In genomic region chr5:24575948-24576347, GRCm38 (mm10) we compare ENCODE assay signal across 10 mouse cellular contexts. TPM values are rescaled to one million over a fixed set of nuclear protein-coding genes. Genes with fewer than 3 reads are reported as not detected.
DNase-seq lines count a peak whose midpoint lies in the region; ATAC-seq lines count a peak whose summit lies in the region.
"Had no signal": no experiment of that assay in that cellular context is flagged by ENCODE, and none has a peak within 500 bp of the region (broad histone marks: within the 10 kb centered on the region; RNA-seq: fewer than 3 reads in every experiment).

No protein-coding gene starts in this region.

- H3K4me2 ChIP-seq in forebrain, embryonic 14.5 days (ENCODE audit: low read length), result peak overlapping the region; percentile 86
- peak overlapping the region; percentile 89 for H3K4me2 ChIP-seq in liver, embryonic 12.5 days

- peaks cover 29% of the 10 kb centered on the region for H3K4me1 ChIP-seq in erythroblast, embryonic 14.5 days (ENCODE audit: control insufficient read depth)
- H3K4me1 ChIP-seq in forebrain, embryonic 14.5 days (ENCODE audit: control insufficient read depth, insufficient read depth, low read length), result peaks cover 11% of the 10 kb centered on the region
- peaks cover 22% of the 10 kb centered on the region for H3K4me1 ChIP-seq in liver, embryonic 12.5 days

- peak overlapping the region; percentile 72 for H3K4me3 ChIP-seq in erythroblast, embryonic 14.5 days (replicated peaks)
- peak overlapping the region; percentile 59; the same call in 1 of the 2 replicates for H3K4me3 ChIP-seq in forebrain, embryonic 14.5 days (ENCODE audit: low read depth, low read length)
- H3K4me3 ChIP-seq in liver, embryonic 12.5 days, result peak overlapping the region; percentile 75

- no peak for ATAC-seq in erythroblast, adult 5-6 weeks (replicated peaks; ENCODE audit: low FRiP score, poor library complexity, severe bottlenecking)
- no peak for ATAC-seq in forebrain, embryonic 14.5 days
- no peak for ATAC-seq in liver, embryonic 12.5 days
- ATAC-seq in megakaryocyte progenitor cell, adult 5-6 weeks (replicated peaks; ENCODE audit: poor library complexity), result no peak

- H3K36me3 ChIP-seq in erythroblast, embryonic 14.5 days (ENCODE audit: control insufficient read depth), result peaks cover 51% of the 10 kb centered on the region
- H3K36me3 ChIP-seq in forebrain, embryonic 14.5 days (ENCODE audit: control insufficient read depth, insufficient read depth, low read length), result peaks cover 43% of the 10 kb centered on the region
- peaks cover 49% of the 10 kb centered on the region for H3K36me3 ChIP-seq in liver, embryonic 12.5 days

- no peak overlapping the region for H3K27ac ChIP-seq in forebrain, embryonic 14.5 days (ENCODE audit: low read depth, low read length)
- no peak overlapping the region for H3K27ac ChIP-seq in liver, embryonic 12.5 days

- WGBS in forebrain, embryonic 14.5 days, result 92% methylated on average over 1 of the region's 1 CpGs
- WGBS in liver, embryonic 12.5 days (ENCODE audit: insufficient replicate concordance), result 79% methylated on average over 1 of the region's 1 CpGs

- H3K9ac ChIP-seq in forebrain, embryonic 14.5 days (ENCODE audit: low read length), result no peak overlapping the region
- H3K9ac ChIP-seq in liver, embryonic 12.5 days, result peak overlapping the region; percentile 77

- no peaks in the 10 kb centered on the region for H3K27me3 ChIP-seq in erythroblast, embryonic 14.5 days (ENCODE audit: control insufficient read depth)
- H3K27me3 ChIP-seq in forebrain, embryonic 14.5 days (replicated peaks; ENCODE audit: control insufficient read depth, insufficient read depth, low read length), result no peaks in the 10 kb centered on the region
- H3K27me3 ChIP-seq in liver, embryonic 12.5 days (replicated peaks), result no peaks in the 10 kb centered on the region

- no peaks in the 10 kb centered on the region for H3K9me3 ChIP-seq in erythroblast, embryonic 14.5 days (ENCODE audit: control insufficient read depth, low read length)
- no peaks in the 10 kb centered on the region for H3K9me3 ChIP-seq in forebrain, embryonic 14.5 days (replicated peaks; ENCODE audit: control insufficient read depth, low read length)
- H3K9me3 ChIP-seq in liver, embryonic 12.5 days (replicated peaks), result no peaks in the 10 kb centered on the region

- DNase-seq in A20 (ENCODE audit: low read depth, low spot score), result peak; percentile 11
- no peak for DNase-seq in forebrain, embryonic 14.5 days (ENCODE audit: low spot score)
- no peak for DNase-seq in layer of hippocampus, adult 18-20 months (ENCODE audit: low spot score in 2 of 2)
- no peak for DNase-seq in natural killer cell, adult 2 months (ENCODE audit: low spot score in 2 of 2)
- DNase-seq: gastrocnemius, postnatal 10 days had no signal

RNA-seq across cellular contexts. Expression of gene Abcf2, which starts 1.3 kb away (rescaled TPM):
- polyA plus RNA-seq in erythroblast, embryonic 14.5 days (2012), result 4.3 and 5.3 TPM in 2 replicates
- 7.1 and 9.8 TPM in 2 replicates for total RNA-seq in erythroblast, adult 5-6 weeks (2015; ENCODE audit: low replicate concordance)
- 17.4 and 22.3 TPM in 2 replicates for total RNA-seq in erythroblast, adult 5-6 weeks (2017; ENCODE audit: low replicate concordance)
- polyA plus RNA-seq in forebrain, embryonic 14.5 days (2014; fragmentation: Nextera tagmentation; extraction: Ambion mirVana), result 111 and 112 TPM in 2 replicates
- polyA plus RNA-seq in liver, embryonic 12.5 days (2016; fragmentation: Nextera tagmentation; extraction: Ambion mirVana), result 93.7 and 95.9 TPM in 2 replicates
- total RNA-seq in layer of hippocampus, adult 18-20 months (2021), result 10 to 100 TPM; 82.5 to 83.6 TPM
- 45.4 and 46.0 TPM in 2 replicates for total RNA-seq in megakaryocyte progenitor cell, adult 5-6 weeks (2015)
- 113 and 115 TPM in 2 replicates for total RNA-seq in megakaryocyte progenitor cell, adult 5-6 weeks (2017)

RNA-seq across cellular contexts. Expression of gene Chpf2, which starts 10.6 kb away (rescaled TPM):
- 0.75 and 0.89 TPM in 2 replicates for polyA plus RNA-seq in erythroblast, embryonic 14.5 days (2012)
- 0.96 and 1.3 TPM in 2 replicates for total RNA-seq in erythroblast, adult 5-6 weeks (2015; ENCODE audit: low replicate concordance)
- 1.6 and 3.6 TPM in 2 replicates for total RNA-seq in erythroblast, adult 5-6 weeks (2017; ENCODE audit: low replicate concordance)
- 10.6 and 13.8 TPM in 2 replicates for polyA plus RNA-seq in forebrain, embryonic 14.5 days (2014; fragmentation: Nextera tagmentation; extraction: Ambion mirVana)
- 16.6 and 17.6 TPM in 2 replicates for polyA plus RNA-seq in liver, embryonic 12.5 days (2016; fragmentation: Nextera tagmentation; extraction: Ambion mirVana)
- 10 to 100 TPM; 60.8 to 64.9 TPM for total RNA-seq in layer of hippocampus, adult 18-20 months (2021)
- total RNA-seq in megakaryocyte progenitor cell, adult 5-6 weeks (2015), result 4.7 and 5.9 TPM in 2 replicates
- total RNA-seq in megakaryocyte progenitor cell, adult 5-6 weeks (2017), result 12.4 and 35.1 TPM in 2 replicates

RNA-seq across cellular contexts. Expression of gene 4931409K22Rik, which starts 19.3 kb away (rescaled TPM):
- not detected in 2 replicates for polyA plus RNA-seq in erythroblast, embryonic 14.5 days (2012)
- not detected in 2 replicates for total RNA-seq in erythroblast, adult 5-6 weeks (2015; ENCODE audit: low replicate concordance)
- not detected in 2 replicates for total RNA-seq in erythroblast, adult 5-6 weeks (2017; ENCODE audit: low replicate concordance)
- 0.06 and 0.09 TPM in 2 replicates for polyA plus RNA-seq in forebrain, embryonic 14.5 days (2014; fragmentation: Nextera tagmentation; extraction: Ambion mirVana)
- polyA plus RNA-seq in liver, embryonic 12.5 days (2016; fragmentation: Nextera tagmentation; extraction: Ambion mirVana), result 0.05 TPM in 1 of 2 replicates, not detected in the other
- not detected for total RNA-seq in layer of hippocampus, adult 18-20 months (2021)
- not detected in 2 replicates for total RNA-seq in megakaryocyte progenitor cell, adult 5-6 weeks (2015)
- not detected in 2 replicates for total RNA-seq in megakaryocyte progenitor cell, adult 5-6 weeks (2017)
- total RNA-seq: gastrocnemius, postnatal 10 days had no signal
- polyA plus RNA-seq: spleen, adult 2 months had no signal

RNA-seq across cellular contexts. Expression of gene Asb10, which starts 35.2 kb away (rescaled TPM):
- not detected in 2 replicates for polyA plus RNA-seq in erythroblast, embryonic 14.5 days (2012)
- total RNA-seq in erythroblast, adult 5-6 weeks (2015; ENCODE audit: low replicate concordance), result not detected in 2 replicates
- total RNA-seq in erythroblast, adult 5-6 weeks (2017; ENCODE audit: low replicate concordance), result 0.14 TPM in 1 of 2 replicates, not detected in the other
- 0.09 and 0.17 TPM in 2 replicates for polyA plus RNA-seq in forebrain, embryonic 14.5 days (2014; fragmentation: Nextera tagmentation; extraction: Ambion mirVana)
- 0.11 TPM in 1 of 2 replicates, not detected in the other for polyA plus RNA-seq in liver, embryonic 12.5 days (2016; fragmentation: Nextera tagmentation; extraction: Ambion mirVana)
- total RNA-seq in layer of hippocampus, adult 18-20 months (2021), result under 1 TPM in 1 of 2 experiments, not detected in 1; 0.23 TPM
- total RNA-seq in megakaryocyte progenitor cell, adult 5-6 weeks (2015), result not detected in 2 replicates
- total RNA-seq in megakaryocyte progenitor cell, adult 5-6 weeks (2017), result not detected in 2 replicates

RNA-seq across cellular contexts. Expression of gene Smarcd3, which starts 48.3 kb away (rescaled TPM):
- not detected in 2 replicates for polyA plus RNA-seq in erythroblast, embryonic 14.5 days (2012)
- not detected in 2 replicates for total RNA-seq in erythroblast, adult 5-6 weeks (2015; ENCODE audit: low replicate concordance)
- 0.42 TPM in 1 of 2 replicates, not detected in the other for total RNA-seq in erythroblast, adult 5-6 weeks (2017; ENCODE audit: low replicate concordance)
- 170 and 177 TPM in 2 replicates for polyA plus RNA-seq in forebrain, embryonic 14.5 days (2014; fragmentation: Nextera tagmentation; extraction: Ambion mirVana)
- polyA plus RNA-seq in liver, embryonic 12.5 days (2016; fragmentation: Nextera tagmentation; extraction: Ambion mirVana), result 5.8 and 8.3 TPM in 2 replicates
- 10 to 100 TPM; 87.4 to 93.2 TPM for total RNA-seq in layer of hippocampus, adult 18-20 months (2021)
- not detected in 2 replicates for total RNA-seq in megakaryocyte progenitor cell, adult 5-6 weeks (2015)
- total RNA-seq in megakaryocyte progenitor cell, adult 5-6 weeks (2017), result 0.08 TPM in 1 of 2 replicates, not detected in the other
